Mouse (Mus musculus): ENCODE results near the gene Dnaaf3.
"Not testable (repeated sequence)": the region's sequence is repeated elsewhere in the genome, so short reads cannot be mapped to it uniquely, and the experiment has no call there.

Dnaaf3 gene

DNA sequence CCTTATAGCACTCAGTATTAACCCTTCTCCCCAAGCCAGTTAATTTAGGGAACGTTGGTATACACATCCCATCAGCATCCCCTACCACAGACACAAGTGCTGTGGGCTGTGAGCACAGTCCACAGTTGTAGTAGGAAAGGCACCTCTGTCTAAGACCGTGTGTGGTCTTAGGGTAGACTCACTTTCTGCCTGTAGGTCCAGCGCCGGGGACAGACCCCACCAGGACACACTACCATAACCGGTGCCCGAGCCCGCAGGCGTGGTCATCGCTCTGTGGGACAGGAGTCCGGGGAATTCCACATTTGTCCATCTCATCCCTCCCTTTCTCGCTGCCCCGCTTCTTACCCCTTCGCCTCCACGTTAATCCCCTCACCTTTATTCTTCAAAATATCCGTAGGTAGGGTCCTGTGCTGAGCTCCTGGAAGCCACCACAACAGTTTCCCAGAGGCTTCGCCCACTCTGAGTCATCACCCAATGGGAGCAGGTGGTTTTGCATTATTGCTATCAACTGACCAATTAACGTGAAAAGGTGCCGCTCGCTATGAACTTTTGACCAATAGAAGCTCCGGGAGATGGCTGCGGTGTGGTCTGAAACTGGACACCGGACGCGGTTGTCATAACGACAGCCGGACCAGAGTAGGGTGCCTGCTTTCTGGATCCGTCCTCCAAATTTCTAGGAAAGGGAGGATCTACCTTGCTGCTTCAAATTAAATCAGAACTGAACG is at the start of gene Dnaaf3:
TSS of gene Dnaaf3 (minus strand) at position 449 of the 725 bp plus-strand sequence.
- DNase-seq, result no peak

DNA sequence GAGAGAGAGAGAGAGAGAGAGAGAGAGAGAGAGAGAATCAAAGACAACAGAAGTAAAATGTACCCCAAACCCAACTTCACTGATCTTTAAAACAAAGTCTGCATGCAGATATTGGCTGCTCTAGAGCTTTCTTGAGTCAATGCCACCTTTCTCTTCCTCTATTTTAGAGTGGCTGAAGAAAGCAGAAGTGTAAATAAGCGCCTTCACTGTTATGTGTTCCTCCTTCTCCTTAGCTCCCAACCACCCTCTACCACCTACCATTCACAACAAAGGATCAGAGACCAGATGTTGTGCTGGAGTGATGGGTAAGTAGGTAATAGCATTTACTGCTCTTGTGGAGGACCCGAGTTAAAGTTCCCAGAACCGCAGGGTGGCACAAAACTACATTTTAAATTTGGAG is 49.2 kb upstream of the Dnaaf3 start:
- not testable (repeated sequence) for DNase-seq

- not testable (repeated sequence) for DNase-seq
These were observed 40.1 kb upstream of the Dnaaf3 start for GRCm38 (mm10) chr7:4572361-4572760.

DNA sequence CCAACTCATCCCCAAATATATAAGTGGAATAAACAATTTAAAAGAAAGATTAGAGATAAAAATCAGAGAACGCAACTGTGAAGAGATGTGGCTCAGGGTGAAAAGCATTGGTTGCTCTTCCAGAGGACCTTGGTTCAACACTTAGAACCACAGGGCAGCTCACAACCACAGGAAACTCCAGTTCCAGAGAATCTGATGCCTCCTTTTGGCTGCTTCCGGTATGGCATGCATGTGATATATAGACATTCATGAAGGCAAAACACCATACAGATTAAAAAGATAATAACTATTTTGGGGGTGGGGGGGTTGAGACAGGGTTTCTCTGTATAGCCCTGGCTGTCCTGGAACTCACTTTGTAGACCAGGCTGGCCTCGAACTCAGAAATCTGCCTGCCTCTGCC is 30.4 kb upstream of the Dnaaf3 start:
- no peak for DNase-seq

DNA sequence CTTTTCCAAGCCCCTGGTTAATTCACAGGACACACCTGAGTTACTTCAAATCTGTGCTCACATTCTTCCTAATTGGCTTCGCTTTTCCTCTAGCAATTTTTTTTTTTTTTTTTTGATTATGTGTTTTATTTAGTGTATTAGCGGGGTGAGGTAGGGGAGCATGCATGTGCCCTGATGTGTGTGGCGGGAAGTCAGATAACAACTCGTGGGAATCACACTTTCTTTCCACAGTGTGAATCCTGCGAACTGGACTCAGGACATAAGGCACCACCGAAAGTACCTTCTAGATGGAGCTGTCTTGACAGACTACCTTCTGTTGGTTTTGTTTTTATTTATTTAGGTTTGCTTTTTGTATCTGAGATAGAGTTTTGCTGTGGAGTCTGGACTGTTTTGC is 24.9 kb upstream of the Dnaaf3 start:
- no peak for DNase-seq

- DNase-seq, result peak; percentile 85
These were observed 24.3 kb upstream of the Dnaaf3 start for GRCm38 (mm10) chr7:4556256-4557166.

DNA sequence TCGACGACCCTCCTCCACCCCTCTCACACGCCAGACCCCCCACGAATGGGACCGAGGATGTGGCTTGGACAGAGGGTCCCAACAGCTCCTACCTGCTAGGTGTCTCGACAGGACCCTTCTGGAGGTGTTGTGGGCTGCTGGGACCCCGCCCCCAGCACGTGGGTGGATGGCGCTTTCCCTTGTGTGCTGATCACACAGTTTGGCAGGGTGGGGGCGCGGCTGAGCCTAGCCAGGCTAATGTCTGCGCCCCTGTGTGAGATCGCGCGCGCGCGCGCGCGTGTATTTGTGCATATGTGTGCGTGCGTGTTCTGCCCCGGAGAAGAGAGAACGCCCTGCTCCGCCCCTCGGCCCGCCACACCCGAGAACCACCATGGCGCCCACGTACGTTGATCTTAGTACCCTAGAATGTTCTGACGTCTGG is 15.0 kb upstream of the Dnaaf3 start, which contains the start of gene Syt5:
TSS of gene Syt5 (minus strand) at position 321 of the 421 bp plus-strand sequence.
- peak; percentile 82 for DNase-seq

DNA sequence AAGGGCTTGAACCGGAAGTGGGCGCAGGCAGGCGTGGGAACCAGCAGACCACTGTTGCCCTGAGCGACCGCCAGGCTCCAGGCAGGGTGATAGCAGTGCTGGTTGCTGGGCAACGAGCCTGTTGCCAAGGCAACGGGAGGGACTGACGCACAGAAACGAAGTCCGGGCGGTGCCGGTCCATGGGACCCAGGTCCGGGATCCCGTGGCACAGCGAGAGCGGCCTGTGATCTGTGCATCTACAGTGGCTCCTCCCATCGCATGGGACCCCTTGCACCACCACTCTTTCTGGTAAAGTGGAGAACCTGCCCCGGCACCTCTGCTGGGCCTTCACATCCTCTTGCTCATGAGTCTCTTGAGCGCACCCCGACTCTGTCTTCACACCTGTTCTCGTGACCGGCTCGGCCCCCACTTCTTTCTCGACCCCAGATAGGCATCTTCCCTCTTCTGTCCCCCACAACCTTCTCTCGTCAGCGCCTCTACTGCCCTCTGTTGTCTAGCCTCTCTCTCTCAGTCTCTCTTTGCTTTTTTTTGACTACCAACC is 14.4 kb upstream of the Dnaaf3 start:
- DNase-seq, result peak; percentile 97

DNA sequence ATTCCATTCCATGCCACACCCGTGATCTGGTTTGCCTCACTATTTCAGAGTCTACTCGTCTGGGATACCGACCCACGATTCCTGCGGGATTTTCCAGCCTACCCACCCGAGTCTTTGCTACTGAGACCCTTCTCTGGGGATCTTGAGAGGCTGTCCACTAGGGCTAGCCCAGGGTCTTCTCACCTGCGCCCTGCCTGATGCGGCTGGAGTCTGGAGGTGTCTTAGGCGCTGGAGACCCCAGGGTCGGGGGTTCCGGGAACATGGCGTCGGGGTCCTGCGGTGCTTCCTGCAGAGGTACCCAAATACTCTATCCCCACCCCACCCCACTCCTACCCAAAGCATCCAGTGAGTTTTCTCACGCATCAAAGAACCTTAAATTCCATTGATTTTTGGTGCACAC is 13.8 kb upstream of the Dnaaf3 start:
- DNase-seq, result no peak

GRCm38 (mm10) chr7:4542013-4542412 is 9.8 kb upstream of the Dnaaf3 start:
- no peak for DNase-seq

- no peak for DNase-seq
These were observed 9.1 kb upstream of the Dnaaf3 start for GRCm38 (mm10) chr7:4541344-4541743.

- DNase-seq, result no peak
These were observed 6.8 kb upstream of the Dnaaf3 start for GRCm38 (mm10) chr7:4539019-4539418.

DNA sequence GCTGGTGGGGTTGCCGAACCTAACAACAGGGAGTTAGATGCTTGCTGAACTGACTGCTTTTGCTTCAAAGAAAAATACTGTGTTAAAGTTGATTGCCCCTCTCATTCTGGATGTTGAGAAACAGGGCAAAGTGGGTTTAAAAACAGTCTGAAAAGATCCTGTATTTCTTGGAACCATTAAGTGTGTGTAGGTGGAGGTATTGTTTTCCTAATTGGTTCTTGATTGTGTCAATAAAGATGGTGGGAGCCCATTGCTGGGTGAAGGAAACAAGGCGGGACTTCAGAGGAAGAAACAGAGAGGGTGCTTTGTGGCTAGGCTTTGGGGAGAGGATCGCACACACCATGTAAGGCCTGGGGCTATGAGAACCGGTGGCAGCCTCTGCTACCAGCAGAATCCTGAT is 4.9 kb upstream of the Dnaaf3 start:
- DNase-seq, result no peak

GRCm38 (mm10) chr7:4536369-4536768 is 4.1 kb upstream of the Dnaaf3 start:
- DNase-seq, result no peak

- not testable (repeated sequence) for DNase-seq
These were observed 2.1 kb downstream of the Dnaaf3 start for GRCm38 (mm10) chr7:4530166-4530565.

- no peak for DNase-seq
These were observed 5.0 kb downstream of the Dnaaf3 start for GRCm38 (mm10) chr7:4527302-4527689.

DNA sequence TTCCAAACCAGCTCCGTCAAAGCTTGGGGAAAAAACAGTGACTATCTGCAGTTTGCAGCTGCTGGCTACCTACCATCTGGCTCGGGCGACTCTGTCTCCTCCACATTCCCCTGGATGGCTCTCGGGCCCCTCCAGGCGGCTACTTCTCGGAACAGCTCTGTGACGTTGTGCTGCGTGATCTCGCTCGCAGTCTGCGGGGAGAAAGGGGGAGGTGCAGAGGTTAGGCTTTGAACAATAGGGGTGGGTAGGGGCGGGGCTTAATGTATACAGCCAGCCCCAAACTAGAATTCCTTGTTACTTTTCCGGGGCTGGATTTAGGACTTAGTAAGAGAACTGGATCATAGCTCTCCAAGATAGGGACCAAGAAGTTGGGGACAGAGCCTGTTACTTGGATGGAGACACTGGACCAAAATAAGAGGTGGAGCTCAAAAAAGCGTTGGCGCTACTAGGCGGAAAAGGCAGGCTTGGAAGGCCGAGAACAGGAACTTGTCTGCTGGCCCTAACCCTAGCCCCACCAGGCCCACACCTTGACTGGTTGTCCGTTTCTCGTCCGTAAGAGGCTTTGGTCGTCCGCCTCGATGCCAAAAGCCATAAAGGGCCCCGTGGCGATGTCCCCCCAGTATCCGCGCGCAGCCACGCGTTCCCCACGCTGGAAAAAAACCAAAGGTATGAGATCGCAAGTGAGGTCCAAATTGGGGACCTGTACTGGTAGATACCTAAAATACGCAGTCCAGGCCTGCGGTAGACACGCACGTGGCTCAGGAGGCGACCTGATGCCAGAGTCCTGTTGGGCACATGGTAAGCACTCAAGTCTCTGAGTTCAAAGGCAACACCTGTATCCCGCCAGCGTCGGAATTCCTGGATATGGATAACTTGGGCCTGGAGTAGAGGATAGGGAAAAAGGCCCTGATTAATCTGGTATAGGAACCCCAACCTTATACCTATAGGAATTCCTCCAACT is 5.6 kb downstream of the Dnaaf3 start:
- DNase-seq, result peak; percentile 80

- peak; percentile 41 for DNase-seq
These were observed 7.9 kb downstream of the Dnaaf3 start, which contains the start of gene Tnni3 for GRCm38 (mm10) chr7:4524212-4524922. Gene Tnni3 (minus strand): TSS chr7:4524229.

DNA sequence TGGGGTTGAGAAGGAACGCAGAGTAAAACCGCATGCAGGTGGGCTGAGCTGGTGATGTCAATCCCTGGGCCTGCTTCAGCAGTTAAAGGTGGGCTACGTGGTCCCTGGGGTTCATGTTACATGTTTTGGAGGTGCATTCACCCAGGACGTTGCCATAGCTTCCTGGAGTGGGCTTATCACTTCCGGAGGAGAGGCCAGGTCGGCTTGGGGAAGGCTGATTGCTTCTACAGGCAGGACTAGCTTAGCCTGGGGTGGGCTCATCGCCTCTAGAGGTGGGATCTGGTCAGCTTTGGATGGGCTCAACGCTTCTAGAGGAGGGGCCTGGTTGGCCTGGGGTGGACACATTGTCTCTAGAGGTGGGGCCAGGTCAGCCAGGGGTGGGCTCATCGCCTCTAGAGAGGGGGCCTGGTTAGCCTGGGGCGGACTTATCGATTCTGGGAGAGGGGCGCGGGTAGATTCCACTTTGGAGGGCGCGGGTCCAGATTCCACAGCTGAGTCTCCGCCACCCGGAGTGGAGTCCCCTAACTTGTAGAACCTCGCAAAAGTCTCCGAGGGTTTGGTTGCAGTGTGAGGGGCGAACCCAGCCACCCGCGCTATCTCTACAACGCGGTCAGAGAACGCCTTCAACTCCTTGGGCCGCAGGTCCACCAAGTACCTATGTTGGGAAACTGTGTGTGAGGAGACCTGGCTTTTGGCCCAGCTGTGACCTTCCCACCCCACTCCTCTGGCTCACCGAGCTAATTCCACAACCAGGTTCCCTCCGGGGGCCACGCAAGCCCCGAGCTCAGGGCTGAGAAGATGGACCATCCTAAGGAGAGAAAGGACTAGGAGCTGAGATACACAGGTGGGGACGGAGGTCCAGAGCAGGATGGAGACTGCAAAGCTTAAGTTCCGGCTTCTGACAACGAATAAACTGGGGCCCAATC is 8.8 kb downstream of the Dnaaf3 start:
- DNase-seq, result no peak

DNA sequence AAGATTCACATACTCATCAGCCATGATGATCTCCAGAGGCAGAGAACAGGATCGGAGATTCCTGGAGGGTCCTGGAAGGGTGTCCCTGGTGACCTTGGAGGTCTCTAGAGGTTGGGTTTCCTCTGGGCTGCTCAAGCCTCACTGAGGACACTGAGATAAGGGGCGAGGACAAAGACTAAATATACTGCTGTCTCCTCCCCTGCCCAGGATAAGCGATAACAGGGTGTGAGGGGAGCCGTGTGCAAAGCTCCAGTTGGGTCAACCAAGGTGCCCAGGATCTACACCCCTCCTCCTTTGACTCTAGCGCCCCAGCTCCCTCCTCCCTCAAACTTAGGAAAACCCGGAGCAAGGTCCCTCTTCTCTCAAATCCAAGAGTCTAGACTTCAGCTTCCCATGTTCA is 10.0 kb downstream of the Dnaaf3 start:
- DNase-seq, result no peak

Measured in right cerebral cortex, adult 18-20 months (tissue).